Mouse (Mus musculus): ENCODE measurements at regions not wholly inside any gene's neighbourhood (a gene's known extent, or its start where the extent isn't known, plus 50 kb on each side); places are given as distances from the start of the nearest gene placed in this dataset.

- DNase-seq, result no peak
- intact Hi-C loops (cut with DNase I), result no loop called here
- H3K27ac ChIP-seq, result no peak overlapping the region
- H3K4me3 ChIP-seq, result no peak overlapping the region
- H3K36me3 ChIP-seq (ENCODE audit: control insufficient read depth, insufficient read depth, low read length), result no peaks in the 10 kb centered on the region
- no peaks in the 10 kb centered on the region for H3K4me1 ChIP-seq (ENCODE audit: control insufficient read depth, insufficient read depth, low read length)
- H3K79me2 ChIP-seq (replicated peaks; ENCODE audit: control insufficient read depth, insufficient read depth, low read length), result no peaks in the 10 kb centered on the region
- no peaks in the 10 kb centered on the region for H3K27me3 ChIP-seq (ENCODE audit: control insufficient read depth, insufficient read depth, low read length)
- TF ChIP-seq CTCF (IDR thresholded peaks at IDR 0.05), result no peak
- no peak for TF ChIP-seq EP300 (IDR thresholded peaks at IDR 0.05; ENCODE audit: insufficient read depth, low read depth, low read length)
- TF ChIP-seq POLR2A (IDR thresholded peaks at IDR 0.05; ENCODE audit: insufficient read depth, low read depth, low read length), result no peak
- H3K9ac ChIP-seq (ENCODE audit: low read depth, low read length), result no peak overlapping the region
These were observed 867.9 kb downstream of the Kcna4 start for GRCm38 (mm10) chr2:108158311-108158710.

- no peak overlapping the region for H3K9ac ChIP-seq (ENCODE audit: low read depth, low read length)
- TF ChIP-seq POLR2A (IDR thresholded peaks at IDR 0.05; ENCODE audit: insufficient read depth, low read depth, low read length), result no peak
- no peak for TF ChIP-seq CTCF (IDR thresholded peaks at IDR 0.05)
- intact Hi-C loops (cut with DNase I), result no loop called here
- no peaks in the 10 kb centered on the region for H3K79me2 ChIP-seq (replicated peaks; ENCODE audit: control insufficient read depth, insufficient read depth, low read length)
- DNase-seq, result no peak
- H3K36me3 ChIP-seq (ENCODE audit: control insufficient read depth, insufficient read depth, low read length), result no peaks in the 10 kb centered on the region
- H3K27me3 ChIP-seq (ENCODE audit: control insufficient read depth, insufficient read depth, low read length), result no peaks in the 10 kb centered on the region
- WGBS, result 80% methylated on average over 3 of the region's 3 CpGs
- H3K27ac ChIP-seq, result no peak overlapping the region
- H3K4me1 ChIP-seq (ENCODE audit: control insufficient read depth, insufficient read depth, low read length), result no peaks in the 10 kb centered on the region
- no peak overlapping the region for H3K4me3 ChIP-seq
These were observed 870.4 kb downstream of the Kcna4 start for GRCm38 (mm10) chr2:108160865-108161264.

GRCm38 (mm10) chr2:108165085-108165484 lies 874.6 kb downstream of the Kcna4 start:
- Histone ChIP-seq H3K27ac (no peak overlapping the region), H3K27me3 (ENCODE audit: control insufficient read depth, insufficient read depth, low read length) (no peaks in the 10 kb centered on the region), H3K36me3 (ENCODE audit: control insufficient read depth, insufficient read depth, low read length) (no peaks in the 10 kb centered on the region), H3K4me1 (ENCODE audit: control insufficient read depth, insufficient read depth, low read length) (no peaks in the 10 kb centered on the region), H3K9ac (ENCODE audit: low read depth, low read length) (no peak overlapping the region), H3K79me2 (replicated peaks; ENCODE audit: control insufficient read depth, insufficient read depth, low read length) (no peaks in the 10 kb centered on the region), H3K4me3 (no peak overlapping the region)
- DNase-seq, result no peak
- intact Hi-C loops (cut with DNase I), result no loop called here
- WGBS, result 91% methylated on average over 1 of the region's 1 CpGs
- TF ChIP-seq EP300 (IDR thresholded peaks at IDR 0.05; ENCODE audit: insufficient read depth, low read depth, low read length), result no peak

Data from heart, adult 2 months (tissue).